Mouse (Mus musculus) small intestine, adult 2 months (tissue): ENCODE results near the gene Eef2k.

Experiments used
- CTCF ChIP-seq: fragments of 200-500 bp; IDR thresholded peaks from 2 replicates; pipeline ENCODE4 v1.5.1; 2012; ENCODE audit warnings: low read depth, mild to moderate bottlenecking, control low read depth, inconsistent platforms, low read length, moderate library complexity, mixed read lengths; ENCODE audit not compliant: insufficient replicate concordance, insufficient read length; ENCODE audit errors: extremely low read depth
- POLR2A ChIP-seq: fragments of 200-500 bp; IDR thresholded peaks from 2 replicates; pipeline ENCODE4 v1.6.1; 2012; ENCODE audit warnings: low read depth, mild to moderate bottlenecking, control low read depth, inconsistent platforms, low read length, moderate library complexity

GRCm38 (mm10) chr7:120893123-120893522, 50.5 kb downstream of the Eef2k start:
- TF ChIP-seq CTCF (no peak), POLR2A (no peak)
